Mouse (Mus musculus): Measurements from ENCODE around the gene Mrps36.

DNA sequence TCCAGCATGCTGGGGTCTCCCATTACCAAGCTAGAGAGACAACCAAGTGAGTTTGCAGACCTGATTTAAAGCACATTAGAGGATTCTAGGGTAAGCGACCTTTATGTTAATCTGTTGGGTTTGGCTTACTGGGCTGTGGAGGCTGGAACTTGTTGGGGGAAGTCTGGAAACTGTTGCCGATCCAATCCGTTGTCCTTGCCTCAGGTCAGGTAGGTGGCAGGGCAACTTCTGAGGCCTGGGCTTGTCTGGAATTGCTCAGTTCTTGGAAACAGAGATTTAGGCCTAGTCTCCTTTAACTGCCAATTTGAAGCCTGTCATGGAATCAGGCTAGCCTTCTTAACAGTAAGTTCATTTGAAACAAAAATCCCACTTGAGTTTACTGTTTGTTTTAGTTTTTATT, 44.6 kb upstream of the Mrps36 start:
- TF ChIP-seq CTCF (IDR thresholded peaks at IDR 0.05; ENCODE audit: low read depth, low read length) (no peak), GATA1 (IDR thresholded peaks at IDR 0.05; ENCODE audit: borderline replicate concordance, low read length) (no peak), POLR2AphosphoS5 (IDR thresholded peaks at IDR 0.05; ENCODE audit: insufficient replicate concordance, low read depth, low read length) (no peak), TAL1 (conservative IDR thresholded peaks at IDR 0.05; ENCODE audit: low read depth, low read length) (no peak), GATA2 (IDR thresholded peaks at IDR 0.05; ENCODE audit: borderline replicate concordance, low read depth, low read length) (no peak)
